Mouse (Mus musculus): ENCODE results near the gene Adh7. TPM values are rescaled to one million over a fixed set of nuclear protein-coding genes. Genes with fewer than 3 reads are reported as not detected.

Gene Adh7
- polyA plus RNA-seq, 1 experiment from 2014 or later, result 0.20 TPM

- WGBS, result 81% methylated on average over 3 of the region's 3 CpGs
- no peaks in the 10 kb centered on the region for H3K36me3 ChIP-seq
- no peaks in the 10 kb centered on the region for H3K9me3 ChIP-seq (replicated peaks)
- no peak for DNase-seq (ENCODE audit: low spot score)
- peaks cover 4% of the 10 kb centered on the region; the same call in 1 of the 2 replicates for H3K4me1 ChIP-seq
- no peak overlapping the region for H3K27ac ChIP-seq
- no peaks in the 10 kb centered on the region for H3K27me3 ChIP-seq (ENCODE audit: low read depth, poor library complexity, severe bottlenecking)
- H3K4me3 ChIP-seq, result no peak overlapping the region
Measured at GRCm38 (mm10) chr3:138264648-138265047, 47.1 kb downstream of the Adh7 start.

- 0% methylated on average over 1 of the region's 1 CpGs for WGBS
- H3K9me3 ChIP-seq (replicated peaks), result no peaks in the 10 kb centered on the region
Measured at GRCm38 (mm10) chr3:138270507-138270906, 52.9 kb downstream of the Adh7 start.

GRCm38 (mm10) chr3:138271297-138271696 lies 53.7 kb downstream of the Adh7 start:
- Histone ChIP-seq H3K9me3 (replicated peaks) (no peaks in the 10 kb centered on the region), H3K4me1 (peaks cover 3% of the 10 kb centered on the region; the same call in 1 of the 2 replicates), H3K27ac (no peak overlapping the region), H3K27me3 (ENCODE audit: low read depth, poor library complexity, severe bottlenecking) (no peaks in the 10 kb centered on the region), H3K4me3 (no peak overlapping the region), H3K36me3 (no peaks in the 10 kb centered on the region)
- 54% methylated on average over 2 of the region's 2 CpGs for WGBS
- no peak for DNase-seq (ENCODE audit: low spot score)

More at GRCm38 (mm10) chr3:138270507-138270906, 52.9 kb downstream of the Adh7 start:
- no peaks in the 10 kb centered on the region for H3K36me3 ChIP-seq
- no peak for DNase-seq (ENCODE audit: low spot score)
- H3K27ac ChIP-seq, result no peak overlapping the region
- H3K4me1 ChIP-seq, result peaks cover 3% of the 10 kb centered on the region; the same call in 1 of the 2 replicates
- H3K4me3 ChIP-seq, result no peak overlapping the region
- H3K27me3 ChIP-seq (ENCODE audit: low read depth, poor library complexity, severe bottlenecking), result no peaks in the 10 kb centered on the region

GRCm38 (mm10) chr3:138273080-138273479 lies 55.5 kb downstream of the Adh7 start:
- Histone ChIP-seq H3K4me3 (no peak overlapping the region), H3K27ac (no peak overlapping the region), H3K4me1 (peaks cover 9% of the 10 kb centered on the region), H3K27me3 (ENCODE audit: low read depth, poor library complexity, severe bottlenecking) (no peaks in the 10 kb centered on the region), H3K9me3 (replicated peaks) (no peaks in the 10 kb centered on the region), H3K36me3 (no peaks in the 10 kb centered on the region)
- DNase-seq (ENCODE audit: low spot score), result no peak
- 89% methylated on average over 7 of the region's 7 CpGs for WGBS

- H3K4me3 ChIP-seq, result no peak overlapping the region
- no peak for DNase-seq (ENCODE audit: low spot score)
- H3K9me3 ChIP-seq (replicated peaks), result no peaks in the 10 kb centered on the region
- 73% methylated on average over 3 of the region's 3 CpGs for WGBS
- H3K27me3 ChIP-seq (ENCODE audit: low read depth, poor library complexity, severe bottlenecking), result no peaks in the 10 kb centered on the region
- no peak overlapping the region for H3K27ac ChIP-seq
- H3K36me3 ChIP-seq, result no peaks in the 10 kb centered on the region
- H3K4me1 ChIP-seq, result peaks cover 9% of the 10 kb centered on the region
Measured at GRCm38 (mm10) chr3:138275100-138275499, 57.5 kb downstream of the Adh7 start.

GRCm38 (mm10) chr3:138282556-138282955 lies 65.0 kb downstream of the Adh7 start:
- Histone ChIP-seq H3K27ac (no peak overlapping the region), H3K4me3 (no peak overlapping the region), H3K4me1 (peaks cover under 1% of the 10 kb centered on the region; the same call in 1 of the 2 replicates), H3K9me3 (replicated peaks) (no peaks in the 10 kb centered on the region), H3K27me3 (ENCODE audit: low read depth, poor library complexity, severe bottlenecking) (no peaks in the 10 kb centered on the region), H3K36me3 (no peaks in the 10 kb centered on the region)
- WGBS, result 95% methylated on average over 9 of the region's 9 CpGs
- no peak for DNase-seq (ENCODE audit: low spot score)

Other genes starting within 250 kb of the Adh7 start
- gene Dapp1, start 236.2 kb upstream of the Adh7 start, polyA plus RNA-seq (2016; fragmentation: Nextera tagmentation; extraction: Ambion mirVana), result 1.7 and 1.9 TPM in 2 replicates
- gene 1110002E22Rik, start 152.7 kb upstream of the Adh7 start, polyA plus RNA-seq (2016; fragmentation: Nextera tagmentation; extraction: Ambion mirVana), result 0.06 and 0.15 TPM in 2 replicates
- gene Gm5105, start 150.4 kb upstream of the Adh7 start, polyA plus RNA-seq (2016; fragmentation: Nextera tagmentation; extraction: Ambion mirVana), result not detected in 2 replicates
- 16.0 and 17.1 TPM in 2 replicates for gene Trmt10a, start 74.3 kb upstream of the Adh7 start, polyA plus RNA-seq (2016; fragmentation: Nextera tagmentation; extraction: Ambion mirVana)
- 7.5 and 8.9 TPM in 2 replicates for gene Mttp, start 72.8 kb upstream of the Adh7 start, polyA plus RNA-seq (2016; fragmentation: Nextera tagmentation; extraction: Ambion mirVana)
- gene 4930579F01Rik, start 23.9 kb upstream of the Adh7 start, polyA plus RNA-seq (2016; fragmentation: Nextera tagmentation; extraction: Ambion mirVana), result not detected in 2 replicates
- gene Adh1, start 43.2 kb downstream of the Adh7 start, polyA plus RNA-seq (2016; fragmentation: Nextera tagmentation; extraction: Ambion mirVana), result 2.5 and 3.3 TPM in 2 replicates
- gene Adh6a, start 95.5 kb downstream of the Adh7 start, polyA plus RNA-seq (2016; fragmentation: Nextera tagmentation; extraction: Ambion mirVana), result not detected in 2 replicates
- gene Adh6b, start 124.0 kb downstream of the Adh7 start, polyA plus RNA-seq (2016; fragmentation: Nextera tagmentation; extraction: Ambion mirVana), result 0.81 and 1.2 TPM in 2 replicates
- gene Adh4, start 197.7 kb downstream of the Adh7 start, polyA plus RNA-seq (2016; fragmentation: Nextera tagmentation; extraction: Ambion mirVana), result not detected in 2 replicates
- gene Adh5, start 225.3 kb downstream of the Adh7 start, polyA plus RNA-seq (2016; fragmentation: Nextera tagmentation; extraction: Ambion mirVana), result 256 and 282 TPM in 2 replicates

Measured in limb, embryonic 10.5 days (tissue).